Mouse (Mus musculus) olfactory bulb, adult 2 months (tissue): ENCODE data around the gene Rabep2.

Experiments
- CTCF ChIP-seq: fragments of 200-500 bp; IDR thresholded peaks from 2 replicates; pipeline ENCODE4 v1.5.1; 2012; ENCODE audit warnings: low read depth, mild to moderate bottlenecking, low read length, moderate library complexity; ENCODE audit not compliant: insufficient read depth
- POLR2A ChIP-seq: fragments of 200-500 bp; IDR thresholded peaks from 2 replicates; pipeline ENCODE4 v1.6.1; 2012; ENCODE audit warnings: mild to moderate bottlenecking, low read depth, low read length, moderate library complexity; ENCODE audit not compliant: insufficient read depth

GRCm38 (mm10) chr7:126440134-126440533 is 11.6 kb downstream of the Rabep2 start:
- TF ChIP-seq POLR2A (no peak), CTCF (no peak)
